In genomic region chr7:75847489-75847888, GRCm38 (mm10) we compare ENCODE assay signal across 8 mouse cellular contexts. TPM values are rescaled to one million over a fixed set of nuclear protein-coding genes. Genes with fewer than 3 reads are reported as not detected.
DNase-seq lines count a peak whose midpoint lies in the region; ATAC-seq and TF ChIP-seq lines count a peak whose summit lies in the region.

No protein-coding gene starts in this region.

- no peak for DNase-seq in layer of hippocampus, adult 2 months (ENCODE audit: low spot score in 2 of 2)
- DNase-seq in layer of hippocampus, adult 9-11 months = no peak
- DNase-seq in limb, embryonic 10.5 days (ENCODE audit: low spot score) = peak; percentile 41
- DNase-seq in layer of hippocampus, postnatal 10 days (ENCODE audit: low spot score in 2 of 2) = no peak

- peak overlapping the region; percentile 99 for H3K4me3 ChIP-seq in layer of hippocampus, adult 2 months
- H3K4me3 ChIP-seq in embryonic facial prominence, embryonic 15.5 days (replicated peaks) = peak overlapping the region; percentile 91
- peak overlapping the region; percentile 88 for H3K4me3 ChIP-seq in limb, embryonic 10.5 days
- peak overlapping the region; percentile 93 for H3K4me3 ChIP-seq in neural tube, embryonic 13.5 days

- H3K4me2 ChIP-seq in embryonic facial prominence, embryonic 15.5 days (replicated peaks) = peak overlapping the region; percentile 83
- peak overlapping the region; percentile 89 for H3K4me2 ChIP-seq in neural tube, embryonic 13.5 days

- no peak for ATAC-seq in embryonic facial prominence, embryonic 15.5 days (ENCODE audit: insufficient number of reproducible peaks, low FRiP score, low TSS enrichment, low read depth)
- no peak for ATAC-seq in neural tube, embryonic 13.5 days (ENCODE audit: low read depth)
- ATAC-seq in cerebellum, adult (ENCODE audit: insufficient number of reproducible peaks, low FRiP score, low TSS enrichment) = no peak
- no peak for ATAC-seq in monocyte, adult 5-6 weeks (replicated peaks; ENCODE audit: insufficient number of reproducible peaks, low FRiP score, low TSS enrichment, poor library complexity, severe bottlenecking)

- H3K9ac ChIP-seq in embryonic facial prominence, embryonic 15.5 days = 0 out of 2 replicates have a peak overlapping the region, but pooled peaks have one; percentile 86
- H3K9ac ChIP-seq in neural tube, embryonic 13.5 days = peak overlapping the region; percentile 92

- H3K27me3 ChIP-seq in embryonic facial prominence, embryonic 15.5 days = no peaks in the 10 kb centered on the region
- no peaks in the 10 kb centered on the region for H3K27me3 ChIP-seq in limb, embryonic 10.5 days (ENCODE audit: low read depth, poor library complexity, severe bottlenecking)
- H3K27me3 ChIP-seq in neural tube, embryonic 13.5 days = no peaks in the 10 kb centered on the region

- no peaks in the 10 kb centered on the region for H3K9me3 ChIP-seq in embryonic facial prominence, embryonic 15.5 days (replicated peaks)
- no peaks in the 10 kb centered on the region for H3K9me3 ChIP-seq in limb, embryonic 10.5 days (replicated peaks)
- H3K9me3 ChIP-seq in neural tube, embryonic 13.5 days = no peaks in the 10 kb centered on the region

- H3K27ac ChIP-seq in layer of hippocampus, adult 2 months = peak overlapping the region; percentile 49; the same call in 1 of the 2 replicates
- peak overlapping the region; percentile 89 for H3K27ac ChIP-seq in embryonic facial prominence, embryonic 15.5 days (replicated peaks)
- peak overlapping the region; percentile 95 for H3K27ac ChIP-seq in limb, embryonic 10.5 days
- H3K27ac ChIP-seq in neural tube, embryonic 13.5 days (replicated peaks) = no peak overlapping the region

- H3K4me1 ChIP-seq in embryonic facial prominence, embryonic 15.5 days = peaks cover 25% of the 10 kb centered on the region
- peaks cover 20% of the 10 kb centered on the region for H3K4me1 ChIP-seq in limb, embryonic 10.5 days
- peaks cover 37% of the 10 kb centered on the region for H3K4me1 ChIP-seq in neural tube, embryonic 13.5 days (replicated peaks)

- H3K36me3 ChIP-seq in embryonic facial prominence, embryonic 15.5 days = no peaks in the 10 kb centered on the region
- peaks cover 16% of the 10 kb centered on the region for H3K36me3 ChIP-seq in limb, embryonic 10.5 days
- no peaks in the 10 kb centered on the region for H3K36me3 ChIP-seq in neural tube, embryonic 13.5 days

- no peak for TF ChIP-seq CTCF in layer of hippocampus, adult 2 months (conservative IDR thresholded peaks at IDR 0.05)

- WGBS in embryonic facial prominence, embryonic 15.5 days = 2% methylated on average over 6 of the region's 6 CpGs
- 10% methylated on average over 6 of the region's 6 CpGs for WGBS in limb, embryonic 10.5 days
- 8% methylated on average over 6 of the region's 6 CpGs for WGBS in neural tube, embryonic 13.5 days

RNA-seq across cellular contexts. Expression of gene Klhl25, which starts 0.6 kb away (rescaled TPM):
- 1 to 10 TPM; 8.3 to 8.7 TPM for total RNA-seq in layer of hippocampus, adult 2 months (2021)
- 22.1 and 23.3 TPM in 2 replicates for polyA plus RNA-seq in embryonic facial prominence, embryonic 15.5 days (2015; fragmentation: Nextera tagmentation; extraction: Ambion mirVana)
- polyA plus RNA-seq in limb, embryonic 10.5 days (2016; fragmentation: Nextera tagmentation; extraction: Ambion mirVana) = 23.5 and 26.5 TPM in 2 replicates
- 28.5 and 29.0 TPM in 2 replicates for polyA plus RNA-seq in neural tube, embryonic 13.5 days (2015; fragmentation: Nextera tagmentation; extraction: Ambion mirVana)
- 10 to 100 TPM; 15.6 to 18.9 TPM for total RNA-seq in layer of hippocampus, postnatal 10 days (2021)
- total RNA-seq in monocyte, adult 5-6 weeks (2017) = 5.6 to 24.9 TPM (median 7.3 TPM) in 3 replicates
